Mouse (Mus musculus) ES-E14 (cell line): ENCODE results near the gene Adgrv1. TPM values are rescaled to one million over a fixed set of nuclear protein-coding genes. Genes with fewer than 3 reads are reported as not detected.

ENCODE experiments used
- DNase-seq: peaks from one replicate; pipeline ENCODE4 v3.0.0-alpha.2; 2013; ENCODE audit warnings: low read depth, low spot score
- H3K27ac ChIP-seq: 2 replicates; pipeline ENCODE4 v1.5.1; 2012; ENCODE audit warnings: low read depth, mild to moderate bottlenecking, low read length, moderate library complexity, mixed read lengths; ENCODE audit not compliant: poor library complexity, insufficient read depth, severe bottlenecking
- H3K36me3 ChIP-seq: 2 replicates; pipeline ENCODE4 v1.6.1; 2012; ENCODE audit warnings: mild to moderate bottlenecking, low read length, moderate library complexity, mixed read lengths; ENCODE audit not compliant: control insufficient read depth, poor library complexity, insufficient read depth, severe bottlenecking
- H3K4me1 ChIP-seq, 2 experiments: fragments of 150-350 bp in 1 of 2; sonication (generic) in 1 of 2; 2 replicates each; pipeline ENCODE4 v1.6.1; 2012; ENCODE audit warnings: low read length in 2 of 2, mild to moderate bottlenecking in 1 of 2, mixed read lengths in 1 of 2; ENCODE audit not compliant: control insufficient read depth in 2 of 2, insufficient read depth in 2 of 2, poor library complexity in 1 of 2
- H3K4me3 ChIP-seq, 2 experiments: fragments of 150-350 bp in 1 of 2; sonication (generic) in 1 of 2; 2 replicates each; pipeline ENCODE4 v1.5.1; 2012; ENCODE audit warnings: low read length in 2 of 2, low read depth in 1 of 2, mild to moderate bottlenecking in 1 of 2, mixed read lengths in 1 of 2; ENCODE audit not compliant: insufficient read depth in 1 of 2, poor library complexity in 1 of 2, severe bottlenecking in 1 of 2
- H3K9ac ChIP-seq: 2 replicates; pipeline ENCODE4 v1.6.1; 2012; ENCODE audit warnings: low read depth, mild to moderate bottlenecking, low read length, mixed read lengths; ENCODE audit not compliant: poor library complexity, insufficient read depth, severe bottlenecking
- H3K9me3 ChIP-seq: fragments of 150-350 bp; sonication (generic); 2 replicates; pipeline ENCODE4 v1.6.1; 2012; ENCODE audit warnings: low read depth, mild to moderate bottlenecking, low read length; ENCODE audit not compliant: control insufficient read depth, insufficient read depth
- CHD2 ChIP-seq: IDR thresholded peaks from 2 replicates; pipeline ENCODE4 v1.6.1; 2014; ENCODE audit warnings: mild to moderate bottlenecking, low read depth, low read length, inconsistent platforms
- HCFC1 ChIP-seq: IDR thresholded peaks from 2 replicates; pipeline ENCODE4 v1.6.1; 2012; ENCODE audit warnings: low read length, inconsistent platforms, borderline replicate concordance; ENCODE audit not compliant: insufficient read depth
- MAFK ChIP-seq: IDR thresholded peaks from 2 replicates; pipeline ENCODE4 v1.6.1; 2014; ENCODE audit warnings: mild to moderate bottlenecking, low read depth, low read length, inconsistent platforms; ENCODE audit not compliant: insufficient read depth
- ZC3H11A ChIP-seq: IDR thresholded peaks from 2 replicates; pipeline ENCODE4 v1.6.1; 2012; ENCODE audit warnings: low read depth, mild to moderate bottlenecking, inconsistent platforms, low read length, borderline replicate concordance
- ZNF384 ChIP-seq: IDR thresholded peaks from 2 replicates; pipeline ENCODE4 v1.6.1; 2012; ENCODE audit warnings: low read depth, low read length, inconsistent platforms
- in situ Hi-C, 2 experiments: fragments of 600-800 bp; cut with MboI; formaldehyde crosslinking; loops; one replicate each; pipeline ENCODE4 v1.15.1; 2025; ENCODE audit warnings: low sequenced_read_pairs in 2 of 2, inconsistent platforms in 1 of 2; ENCODE audit not compliant: unreplicated experiment in 2 of 2
- total RNA-seq: library from RNA; depleted of rRNA; stranded (reverse); fragments of 300-350 nt; gene quantifications from 2 replicates; pipeline ENCODE4 v1.2.3, GENCODE M21; 2012

Gene Adgrv1
- total RNA-seq, 1 experiment, result 22.0 TPM

- in situ Hi-C loops, result no loop called here
- Histone ChIP-seq H3K27ac (no peak overlapping the region), H3K9ac (no peak overlapping the region), H3K4me3 (no peak overlapping the region), H3K36me3 (no peaks in the 10 kb centered on the region), H3K9me3 (no peaks in the 10 kb centered on the region), H3K4me1 (no peaks in the 10 kb centered on the region)
- no peak for DNase-seq
- TF ChIP-seq ZC3H11A (no peak), MAFK (no peak), CHD2 (no peak), ZNF384 (no peak), HCFC1 (no peak)
Measured at GRCm38 (mm10) chr13:81510142-81510541, 122.8 kb downstream of the Adgrv1 start.

DNA sequence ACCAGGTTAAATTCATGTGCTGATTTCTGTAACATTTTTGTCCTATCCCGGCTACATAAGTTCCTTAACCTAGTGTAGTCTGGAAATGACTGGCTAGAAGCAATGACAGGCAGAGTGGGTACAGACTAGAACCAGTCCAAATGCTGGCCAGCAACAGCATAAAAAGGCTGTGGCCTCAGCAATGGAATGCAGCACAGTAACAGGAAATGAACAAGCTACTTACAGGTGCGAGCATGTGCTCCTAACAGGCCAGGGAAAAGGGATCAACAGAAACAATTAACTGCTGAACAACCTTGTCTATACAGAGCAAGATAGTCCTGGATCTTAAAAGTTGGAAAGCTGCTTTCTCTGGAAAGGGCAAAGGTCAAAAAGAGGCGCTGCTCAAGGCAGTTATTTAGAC is 135.9 kb downstream of the Adgrv1 start:
- no peaks in the 10 kb centered on the region for H3K36me3 ChIP-seq
- no peak for DNase-seq
- in situ Hi-C loops, result no loop called here
- H3K9ac ChIP-seq, result no peak overlapping the region
- no peaks in the 10 kb centered on the region for H3K9me3 ChIP-seq
- H3K4me3 ChIP-seq, result no peak overlapping the region
- H3K27ac ChIP-seq, result no peak overlapping the region
- TF ChIP-seq MAFK (no peak), ZC3H11A (no peak), CHD2 (no peak), ZNF384 (no peak), HCFC1 (no peak)
- no peaks in the 10 kb centered on the region for H3K4me1 ChIP-seq

DNA sequence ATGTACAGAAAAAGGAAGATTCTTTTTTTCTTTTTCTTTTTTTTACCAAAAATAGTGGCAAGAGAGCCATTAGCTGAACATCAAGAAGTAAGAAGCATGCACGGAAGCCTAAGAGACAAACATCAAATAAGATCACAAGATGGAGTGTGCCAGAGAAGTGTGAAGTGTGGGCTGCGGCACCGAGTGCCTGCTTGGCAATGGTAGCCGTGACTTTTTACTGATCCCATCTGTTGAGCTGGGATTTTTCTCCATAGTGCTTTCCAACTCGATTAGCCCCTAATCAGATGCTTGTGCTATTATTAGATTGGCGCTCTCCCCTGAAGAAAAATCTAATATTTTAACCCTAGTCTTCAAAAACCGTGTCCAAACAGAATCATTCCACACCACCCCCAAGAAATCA is 141.0 kb downstream of the Adgrv1 start:
- Histone ChIP-seq H3K4me1 (no peaks in the 10 kb centered on the region), H3K27ac (no peak overlapping the region), H3K9me3 (no peaks in the 10 kb centered on the region), H3K9ac (no peak overlapping the region), H3K36me3 (no peaks in the 10 kb centered on the region), H3K4me3 (no peak overlapping the region)
- TF ChIP-seq HCFC1, result no peak
- TF ChIP-seq MAFK, result no peak
- TF ChIP-seq CHD2, result no peak
- no peak for TF ChIP-seq ZNF384
- TF ChIP-seq ZC3H11A, result no peak
- in situ Hi-C loops, result no loop called here
- no peak for DNase-seq

DNA sequence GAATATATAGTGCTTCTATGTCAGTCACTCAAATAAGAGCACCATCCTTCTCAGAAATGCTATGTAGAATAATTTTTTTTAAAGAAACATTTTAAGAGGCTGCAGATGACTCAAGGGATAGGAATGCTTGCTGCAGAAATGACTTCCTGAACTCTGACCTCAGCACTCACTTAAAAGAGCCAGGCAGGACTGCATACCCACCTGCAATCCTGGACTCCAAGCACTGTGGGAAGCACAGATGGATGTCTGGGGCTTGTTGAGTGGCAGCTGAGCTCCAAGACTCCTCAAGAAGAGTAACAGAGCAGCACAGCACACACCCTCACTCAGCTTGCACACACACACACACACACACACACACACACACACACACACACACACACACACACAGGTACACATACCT is 146.0 kb downstream of the Adgrv1 start:
- Histone ChIP-seq H3K4me3 (no peak overlapping the region), H3K27ac (no peak overlapping the region), H3K36me3 (no peaks in the 10 kb centered on the region), H3K4me1 (no peaks in the 10 kb centered on the region), H3K9ac (no peak overlapping the region), H3K9me3 (no peaks in the 10 kb centered on the region)
- in situ Hi-C loops, result no loop called here
- no peak for TF ChIP-seq ZNF384
- no peak for TF ChIP-seq MAFK
- TF ChIP-seq ZC3H11A, result no peak
- no peak for TF ChIP-seq HCFC1
- no peak for TF ChIP-seq CHD2
- no peak for DNase-seq

GRCm38 (mm10) chr13:81473750-81474149 is 159.2 kb downstream of the Adgrv1 start:
- H3K4me1 ChIP-seq, result no peaks in the 10 kb centered on the region
- DNase-seq, result no peak
- no peaks in the 10 kb centered on the region for H3K9me3 ChIP-seq
- TF ChIP-seq HCFC1 (no peak), ZC3H11A (no peak), CHD2 (no peak), MAFK (no peak), ZNF384 (no peak)
- no peaks in the 10 kb centered on the region; the same call in 1 of the 2 replicates for H3K36me3 ChIP-seq
- 0 out of 2 replicates have a peak overlapping the region, but pooled peaks have one; percentile 22 for H3K27ac ChIP-seq
- no peak overlapping the region for H3K4me3 ChIP-seq
- H3K9ac ChIP-seq, result no peak overlapping the region
- in situ Hi-C loops, result no loop called here
